Mouse (Mus musculus) embryonic facial prominence, embryonic 15.5 days (tissue): ENCODE measurements around the gene Zc3hc1. TPM values are rescaled to one million over a fixed set of nuclear protein-coding genes. Genes with fewer than 3 reads are reported as not detected.

Experiments
- polyA plus RNA-seq: library from polyadenylated mRNA; unstranded; fragments of >200 nt; fragmentation: Nextera tagmentation; extraction: Ambion mirVana; gene quantifications from 2 replicates; pipeline ENCODE4 v1.2.1, GENCODE M21; 2015

The Zc3hc1 gene
- polyA plus RNA-seq, 1 experiment from 2014 or later = 49.5 TPM

Other genes starting within 250 kb of the Zc3hc1 start
- gene Ube2h, start 86.5 kb downstream of the Zc3hc1 start, polyA plus RNA-seq = 46.6 and 46.9 TPM in 2 replicates
- gene Klhdc10, start 10.8 kb upstream of the Zc3hc1 start, polyA plus RNA-seq = 24.3 and 26.1 TPM in 2 replicates
- 27.5 and 29.1 TPM in 2 replicates for gene Tmem209, start 118.8 kb upstream of the Zc3hc1 start, polyA plus RNA-seq
- 0.14 and 0.52 TPM in 2 replicates for gene Ssmem1, start 118.8 kb upstream of the Zc3hc1 start, polyA plus RNA-seq
- gene Cpa2, start 150.6 kb upstream of the Zc3hc1 start, polyA plus RNA-seq = 3.4 and 5.2 TPM in 2 replicates
- gene Cpa4, start 177.3 kb upstream of the Zc3hc1 start, polyA plus RNA-seq = 5.1 and 6.3 TPM in 2 replicates
- 0.43 and 1.3 TPM in 2 replicates for gene Cpa5, start 220.0 kb upstream of the Zc3hc1 start, polyA plus RNA-seq
- gene Cpa1, start 248.2 kb upstream of the Zc3hc1 start, polyA plus RNA-seq = 0.98 and 1.2 TPM in 2 replicates